Mouse (Mus musculus): ENCODE data around the gene Cpa5. TPM values are rescaled to one million over a fixed set of nuclear protein-coding genes. Genes with fewer than 3 reads are reported as not detected.

Cpa5 gene
- total and polyA plus RNA-seq, 3 experiments, result not detected

- H3K27ac ChIP-seq (ENCODE audit: control insufficient read depth, low read depth, low read length), result no peak overlapping the region
- DNase-seq (ENCODE audit: low read depth, low spot score), result no peak
- H3K4me3 ChIP-seq (ENCODE audit: control insufficient read depth in 1 of 2, insufficient read depth in 1 of 2, low read depth in 2 of 2, low read length in 2 of 2), result no peak overlapping the region
- H3K79me2 ChIP-seq (ENCODE audit: control insufficient read depth, insufficient read depth, low read length, poor library complexity), result no peaks in the 10 kb centered on the region
- H3K9me3 ChIP-seq (replicated peaks; ENCODE audit: insufficient read depth, low read length), result no peaks in the 10 kb centered on the region
- H3K36me3 ChIP-seq (ENCODE audit: control insufficient read depth in 1 of 2, insufficient read depth in 2 of 2, low read length in 2 of 2), result no peaks in the 10 kb centered on the region; a peak in 1 of 4 replicates
- no peaks in the 10 kb centered on the region for H3K4me1 ChIP-seq (ENCODE audit: control insufficient read depth in 1 of 2, insufficient read depth in 2 of 2, low read length in 2 of 2)
- no peak for TF ChIP-seq USF1 (IDR thresholded peaks at IDR 0.05; ENCODE audit: low read depth, low read length)
- TF ChIP-seq POLR2AphosphoS5 (IDR thresholded peaks at IDR 0.05; ENCODE audit: borderline replicate concordance, low read depth, low read length), result no peak
- no peak for TF ChIP-seq ZC3H11A (IDR thresholded peaks at IDR 0.05; ENCODE audit: low read depth, low read length)
- TF ChIP-seq POLR2AphosphoS2 (IDR thresholded peaks at IDR 0.05; ENCODE audit: low read length), result no peak
- TF ChIP-seq NRF1 (IDR thresholded peaks at IDR 0.05; ENCODE audit: insufficient read depth, low read depth, low read length, poor library complexity, severe bottlenecking), result no peak
- no peak for TF ChIP-seq ZNF384 (IDR thresholded peaks at IDR 0.05; ENCODE audit: low read depth, low read length)
- TF ChIP-seq ZMIZ1 (IDR thresholded peaks at IDR 0.05; ENCODE audit: low read depth, low read length), result no peak
- no peak for TF ChIP-seq MAX (IDR thresholded peaks at IDR 0.05; ENCODE audit: low read length)
- TF ChIP-seq UBTF (IDR thresholded peaks at IDR 0.05; ENCODE audit: borderline replicate concordance, insufficient read depth, low read depth, low read length), result no peak
- TF ChIP-seq TCF12 (IDR thresholded peaks at IDR 0.05; ENCODE audit: low read depth, low read length), result no peak
- TF ChIP-seq SIN3A (IDR thresholded peaks at IDR 0.05; ENCODE audit: low read length), result no peak
- TF ChIP-seq ZKSCAN1 (IDR thresholded peaks at IDR 0.05; ENCODE audit: low read depth, low read length), result no peak
- TF ChIP-seq NELFE (IDR thresholded peaks at IDR 0.05; ENCODE audit: low read depth, low read length), result no peak
- no peak for TF ChIP-seq BHLHE40 (IDR thresholded peaks at IDR 0.05; ENCODE audit: borderline replicate concordance, low read depth, low read length)
- TF ChIP-seq SMC3 (IDR thresholded peaks at IDR 0.05; ENCODE audit: low read depth, low read length), result no peak
- no peak for TF ChIP-seq POLR2A (IDR thresholded peaks at IDR 0.05; ENCODE audit: control insufficient read depth in 1 of 2, insufficient read depth in 1 of 2, low read depth in 1 of 2, low read length in 2 of 2, poor library complexity in 1 of 2)
- no peak for TF ChIP-seq CTCF (IDR thresholded peaks at IDR 0.05 in 2 of 3, conservative IDR thresholded peaks at IDR 0.05 in 1 of 3; ENCODE audit: control insufficient read depth in 1 of 3, insufficient read depth in 1 of 3, low read depth in 2 of 3, low read length in 3 of 3, poor library complexity in 1 of 3, severe bottlenecking in 1 of 3)
- TF ChIP-seq RCOR1 (IDR thresholded peaks at IDR 0.05; ENCODE audit: low read depth, low read length), result no peak
- H3K9ac ChIP-seq (ENCODE audit: control insufficient read depth, low read depth, low read length, poor library complexity, severe bottlenecking), result no peak overlapping the region
- H3K27me3 ChIP-seq (ENCODE audit: control insufficient read depth in 1 of 2, insufficient read depth in 2 of 2, low read length in 2 of 2), result no peaks in the 10 kb centered on the region
These were observed 47.8 kb downstream of the Cpa5 start for GRCm38 (mm10) chr6:30658619-30659018.

- H3K27ac ChIP-seq (ENCODE audit: control insufficient read depth, low read depth, low read length), result no peak overlapping the region
These were observed 54.0 kb downstream of the Cpa5 start for GRCm38 (mm10) chr6:30664776-30665175.

More at GRCm38 (mm10) chr6:30664776-30665175, 54.0 kb downstream of the Cpa5 start:
- Histone ChIP-seq H3K9me3 (replicated peaks; ENCODE audit: insufficient read depth, low read length) (no peaks in the 10 kb centered on the region), H3K79me2 (ENCODE audit: control insufficient read depth, insufficient read depth, low read length, poor library complexity) (no peaks in the 10 kb centered on the region), H3K4me3 (ENCODE audit: control insufficient read depth in 1 of 2, insufficient read depth in 1 of 2, low read depth in 2 of 2, low read length in 2 of 2) (no peak overlapping the region), H3K36me3 (ENCODE audit: control insufficient read depth in 1 of 2, insufficient read depth in 2 of 2, low read length in 2 of 2) (no peaks in the 10 kb centered on the region; a peak in 1 of 4 replicates), H3K27me3 (ENCODE audit: control insufficient read depth in 1 of 2, insufficient read depth in 2 of 2, low read length in 2 of 2) (no peaks in the 10 kb centered on the region), H3K4me1 (ENCODE audit: control insufficient read depth in 1 of 2, insufficient read depth in 2 of 2, low read length in 2 of 2) (no peaks in the 10 kb centered on the region), H3K9ac (ENCODE audit: control insufficient read depth, low read depth, low read length, poor library complexity, severe bottlenecking) (no peak overlapping the region)
- TF ChIP-seq GABPA (IDR thresholded peaks at IDR 0.05; ENCODE audit: low read depth, low read length) (no peak), E2F4 (IDR thresholded peaks at IDR 0.05; ENCODE audit: borderline replicate concordance, low read depth, low read length) (no peak), BHLHE40 (IDR thresholded peaks at IDR 0.05; ENCODE audit: borderline replicate concordance, low read depth, low read length) (no peak), UBTF (IDR thresholded peaks at IDR 0.05; ENCODE audit: borderline replicate concordance, insufficient read depth, low read depth, low read length) (no peak), MAFK (IDR thresholded peaks at IDR 0.05; ENCODE audit: borderline replicate concordance, low read depth, low read length) (no peak), ELF1 (IDR thresholded peaks at IDR 0.05; ENCODE audit: low read depth, low read length) (no peak), TAL1 (IDR thresholded peaks at IDR 0.05; ENCODE audit: low read length) (no peak), RAD21 (IDR thresholded peaks at IDR 0.05; ENCODE audit: low read depth, low read length) (no peak), ZKSCAN1 (IDR thresholded peaks at IDR 0.05; ENCODE audit: low read depth, low read length) (no peak), GATA1 (IDR thresholded peaks at IDR 0.05; ENCODE audit: low read depth, low read length) (no peak), USF1 (IDR thresholded peaks at IDR 0.05; ENCODE audit: low read depth, low read length) (no peak), SMC3 (IDR thresholded peaks at IDR 0.05; ENCODE audit: low read depth, low read length) (no peak), KAT2A (conservative IDR thresholded peaks at IDR 0.05; ENCODE audit: low read depth, low read length) (no peak), HCFC1 (IDR thresholded peaks at IDR 0.05; ENCODE audit: low read depth, low read length) (no peak), POLR2A (IDR thresholded peaks at IDR 0.05; ENCODE audit: control insufficient read depth in 1 of 2, insufficient read depth in 1 of 2, low read depth in 1 of 2, low read length in 2 of 2, poor library complexity in 1 of 2) (no peak)
- DNase-seq (ENCODE audit: low read depth, low spot score), result no peak
